Mouse (Mus musculus): ENCODE results near the gene Wdr81. TPM values are rescaled to one million over a fixed set of nuclear protein-coding genes. Genes with fewer than 3 reads are reported as not detected.

The Wdr81 gene
- polyA plus RNA-seq, 1 experiment, result 34.4 TPM

DNA sequence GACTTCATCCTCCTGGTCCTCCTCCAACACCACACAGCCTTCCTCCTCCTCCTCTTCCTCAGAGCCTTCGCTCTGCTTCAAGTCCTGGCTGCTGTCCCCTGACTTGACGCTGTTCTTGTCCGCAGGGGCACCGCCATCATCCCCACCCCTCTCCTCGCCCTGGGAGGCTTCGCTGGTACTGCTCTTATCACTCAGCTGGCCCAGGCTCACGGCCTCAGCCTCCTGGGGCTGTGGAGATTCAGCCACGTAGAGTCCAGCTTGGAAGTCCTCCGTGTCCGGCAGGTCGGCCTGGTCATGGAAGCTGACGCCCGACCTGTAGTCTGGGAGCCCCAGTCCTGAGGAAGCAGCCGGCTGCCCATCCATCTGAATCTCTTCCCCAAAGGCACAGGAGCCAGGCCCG, 3.6 kb downstream of the Wdr81 start:
- TF ChIP-seq CTCF (IDR thresholded peaks at IDR 0.05; ENCODE audit: extremely low read depth, insufficient read depth, insufficient read length, insufficient replicate concordance) (no peak), POLR2A (IDR thresholded peaks at IDR 0.05; ENCODE audit: low read depth, low read length) (no peak)
- 82% methylated on average over 15 of the region's 15 CpGs for WGBS
- peaks cover 21% of the 10 kb centered on the region for H3K4me1 ChIP-seq (ENCODE audit: control insufficient read depth, insufficient read depth, insufficient read length)
- H3K27me3 ChIP-seq (ENCODE audit: control insufficient read depth, insufficient read depth, low read length), result no peaks in the 10 kb centered on the region
- DNase-seq (ENCODE audit: low read depth in 1 of 2, low spot score in 2 of 2), result no peak
- H3K4me3 ChIP-seq (ENCODE audit: extremely low read depth, insufficient read depth, insufficient read length), result no peak overlapping the region; the same call in 1 of the 2 replicates
- peaks cover 36% of the 10 kb centered on the region for H3K36me3 ChIP-seq (ENCODE audit: control insufficient read depth, insufficient read depth, low read length)
- H3K27ac ChIP-seq (ENCODE audit: insufficient read depth, low read length), result peak overlapping the region; percentile 31; the same call in 1 of the 2 replicates

DNA sequence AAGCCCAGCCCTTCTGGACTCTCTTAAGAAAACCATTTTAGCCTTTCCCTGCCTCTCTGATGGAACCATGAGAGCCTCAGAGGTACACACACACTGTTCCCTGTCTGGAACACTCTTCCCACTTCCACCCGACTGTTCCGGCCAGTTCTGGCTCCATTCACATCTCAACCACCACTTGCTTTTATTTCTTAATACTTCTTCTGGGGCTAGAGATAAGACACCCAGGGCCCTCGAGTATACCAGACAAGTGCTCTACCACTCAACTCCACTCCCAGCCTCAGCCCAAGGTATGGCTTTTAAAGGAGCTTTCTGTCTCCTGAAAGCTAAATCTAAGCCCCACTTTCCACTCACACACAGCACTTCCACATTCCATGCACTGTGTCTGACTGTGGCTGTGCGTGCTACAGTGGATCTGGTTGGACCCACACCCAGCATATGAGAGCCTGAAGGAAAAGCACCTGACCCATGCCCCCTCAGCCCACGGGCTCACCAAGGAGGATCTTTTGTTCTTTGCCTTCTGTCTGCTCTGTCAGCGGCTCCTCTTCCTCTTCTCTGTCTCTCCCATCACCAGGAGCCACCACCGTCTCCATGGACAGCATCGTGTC, 4.1 kb downstream of the Wdr81 start:
- no peak for DNase-seq (ENCODE audit: low read depth in 1 of 2, low spot score in 2 of 2)
- H3K4me3 ChIP-seq (ENCODE audit: extremely low read depth, insufficient read depth, insufficient read length), result no peak overlapping the region; the same call in 1 of the 2 replicates
- H3K27ac ChIP-seq (ENCODE audit: insufficient read depth, low read length), result peak overlapping the region; percentile 31; the same call in 1 of the 2 replicates
- peaks cover 41% of the 10 kb centered on the region for H3K36me3 ChIP-seq (ENCODE audit: control insufficient read depth, insufficient read depth, low read length)
- 75% methylated on average over 8 of the region's 8 CpGs for WGBS
- H3K4me1 ChIP-seq (ENCODE audit: control insufficient read depth, insufficient read depth, insufficient read length), result peaks cover 21% of the 10 kb centered on the region
- TF ChIP-seq CTCF (IDR thresholded peaks at IDR 0.05; ENCODE audit: extremely low read depth, insufficient read depth, insufficient read length, insufficient replicate concordance), result no peak
- TF ChIP-seq POLR2A (IDR thresholded peaks at IDR 0.05; ENCODE audit: low read depth, low read length), result no peak
- H3K27me3 ChIP-seq (ENCODE audit: control insufficient read depth, insufficient read depth, low read length), result no peaks in the 10 kb centered on the region

DNA sequence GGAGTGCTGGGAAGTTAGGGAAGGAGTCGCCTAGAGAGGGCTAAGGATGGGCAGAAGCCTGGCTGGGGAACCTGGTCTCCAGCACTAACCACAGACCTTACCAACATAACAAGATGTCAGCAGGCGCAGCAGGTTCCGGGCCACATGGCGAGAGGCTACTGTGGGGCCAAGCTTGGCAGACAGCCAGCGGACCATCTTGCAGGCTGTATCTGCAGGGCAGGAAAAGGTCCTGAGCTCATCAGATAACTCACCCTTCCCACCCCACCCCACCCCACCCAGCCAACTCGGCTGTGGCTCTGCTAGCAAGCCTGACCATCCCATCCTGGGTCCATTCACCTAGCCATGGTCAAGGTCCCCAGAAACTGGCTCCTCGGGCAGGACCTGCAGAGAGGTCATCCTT, 4.8 kb downstream of the Wdr81 start:
- Histone ChIP-seq H3K4me3 (ENCODE audit: extremely low read depth, insufficient read depth, insufficient read length) (no peak overlapping the region), H3K27me3 (ENCODE audit: control insufficient read depth, insufficient read depth, low read length) (no peaks in the 10 kb centered on the region), H3K4me1 (ENCODE audit: control insufficient read depth, insufficient read depth, insufficient read length) (peaks cover 15% of the 10 kb centered on the region), H3K36me3 (ENCODE audit: control insufficient read depth, insufficient read depth, low read length) (peaks cover 48% of the 10 kb centered on the region), H3K27ac (ENCODE audit: insufficient read depth, low read length) (no peak overlapping the region)
- WGBS, result 76% methylated on average over 7 of the region's 7 CpGs
- no peak for TF ChIP-seq POLR2A (IDR thresholded peaks at IDR 0.05; ENCODE audit: low read depth, low read length)
- TF ChIP-seq CTCF (IDR thresholded peaks at IDR 0.05; ENCODE audit: extremely low read depth, insufficient read depth, insufficient read length, insufficient replicate concordance), result no peak
- no peak for DNase-seq (ENCODE audit: low read depth in 1 of 2, low spot score in 2 of 2)

DNA sequence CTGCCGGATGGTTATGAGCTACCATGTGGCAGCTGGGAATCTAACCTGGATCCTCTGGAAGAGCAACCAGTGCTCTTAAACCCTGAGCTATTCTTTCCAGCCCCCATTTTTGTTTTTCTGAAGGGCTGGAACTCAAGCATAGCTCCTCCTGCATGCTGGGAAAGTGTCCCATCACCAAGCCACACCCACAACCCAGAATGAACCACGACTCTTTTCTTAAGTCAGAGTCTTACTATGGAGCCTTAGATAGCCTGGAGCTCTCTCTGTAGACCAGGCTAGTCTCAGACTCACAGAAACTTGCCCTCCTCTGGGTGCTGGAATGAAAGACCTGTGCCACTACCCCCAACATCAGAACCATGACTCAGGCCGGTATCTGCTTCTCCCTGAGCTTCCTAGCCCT, 5.9 kb downstream of the Wdr81 start:
- TF ChIP-seq POLR2A (IDR thresholded peaks at IDR 0.05; ENCODE audit: low read depth, low read length), result no peak
- TF ChIP-seq CTCF (IDR thresholded peaks at IDR 0.05; ENCODE audit: extremely low read depth, insufficient read depth, insufficient read length, insufficient replicate concordance), result no peak
- H3K36me3 ChIP-seq (ENCODE audit: control insufficient read depth, insufficient read depth, low read length), result peaks cover 58% of the 10 kb centered on the region
- no peak overlapping the region for H3K27ac ChIP-seq (ENCODE audit: insufficient read depth, low read length)
- no peaks in the 10 kb centered on the region for H3K27me3 ChIP-seq (ENCODE audit: control insufficient read depth, insufficient read depth, low read length)
- H3K4me1 ChIP-seq (ENCODE audit: control insufficient read depth, insufficient read depth, insufficient read length), result peaks cover 9% of the 10 kb centered on the region
- no peak overlapping the region for H3K4me3 ChIP-seq (ENCODE audit: extremely low read depth, insufficient read depth, insufficient read length)
- DNase-seq (ENCODE audit: low read depth in 1 of 2, low spot score in 2 of 2), result no peak
- WGBS, result 71% methylated on average over 3 of the region's 3 CpGs

DNA sequence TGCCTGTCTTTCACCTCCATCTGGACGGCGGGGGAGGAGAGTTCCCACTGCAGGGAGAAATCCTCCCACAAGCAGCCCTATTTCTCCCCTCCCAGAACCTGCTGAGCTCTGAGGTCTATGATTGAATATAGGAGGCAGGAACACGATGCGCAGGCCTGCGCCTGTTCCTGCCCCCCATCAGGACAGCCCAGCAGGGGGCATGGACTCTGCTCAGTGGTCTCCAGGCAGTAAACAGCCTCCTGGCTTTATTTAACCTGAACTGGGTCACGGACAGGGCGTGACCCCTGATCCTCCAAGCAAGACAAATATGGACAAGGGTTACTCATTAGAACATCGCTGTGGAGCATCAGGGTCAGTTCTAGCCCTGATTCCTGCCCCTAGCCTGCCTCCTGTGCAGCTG, 10.8 kb downstream of the Wdr81 start:
- Histone ChIP-seq H3K4me3 (ENCODE audit: extremely low read depth, insufficient read depth, insufficient read length) (no peak overlapping the region), H3K27ac (ENCODE audit: insufficient read depth, low read length) (no peak overlapping the region), H3K27me3 (ENCODE audit: control insufficient read depth, insufficient read depth, low read length) (no peaks in the 10 kb centered on the region), H3K36me3 (ENCODE audit: control insufficient read depth, insufficient read depth, low read length) (peaks cover 61% of the 10 kb centered on the region), H3K4me1 (ENCODE audit: control insufficient read depth, insufficient read depth, insufficient read length) (no peaks in the 10 kb centered on the region)
- DNase-seq (ENCODE audit: low read depth in 1 of 2, low spot score in 2 of 2), result no peak
- 95% methylated on average over 8 of the region's 8 CpGs for WGBS
- TF ChIP-seq CTCF (IDR thresholded peaks at IDR 0.05; ENCODE audit: extremely low read depth, insufficient read depth, insufficient read length, insufficient replicate concordance), result no peak
- no peak for TF ChIP-seq POLR2A (IDR thresholded peaks at IDR 0.05; ENCODE audit: low read depth, low read length)

DNA sequence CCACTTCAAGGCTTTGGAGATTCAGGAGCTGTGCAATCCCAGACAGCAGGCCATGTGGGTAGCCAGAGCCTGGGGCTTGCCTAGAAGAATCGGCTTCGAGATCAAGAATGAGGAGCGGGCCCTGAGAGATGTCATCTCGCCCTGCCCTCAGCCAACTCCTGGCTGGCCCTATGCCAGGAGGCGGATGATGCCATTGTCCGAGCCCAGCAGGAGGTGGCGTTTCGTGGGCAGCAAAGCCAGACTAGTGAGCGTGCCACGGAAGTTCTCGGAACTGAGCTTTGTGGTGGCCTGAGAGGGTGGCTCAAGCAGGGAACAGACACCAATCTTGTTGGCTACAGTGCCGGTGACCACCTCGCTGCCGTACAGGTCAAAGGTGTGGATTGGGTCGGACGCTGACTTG, 12.9 kb downstream of the Wdr81 start:
- TF ChIP-seq CTCF (IDR thresholded peaks at IDR 0.05; ENCODE audit: extremely low read depth, insufficient read depth, insufficient read length, insufficient replicate concordance) (no peak), POLR2A (IDR thresholded peaks at IDR 0.05; ENCODE audit: low read depth, low read length) (no peak)
- DNase-seq (ENCODE audit: low read depth in 1 of 2, low spot score in 2 of 2), result no peak
- Histone ChIP-seq H3K4me1 (ENCODE audit: control insufficient read depth, insufficient read depth, insufficient read length) (no peaks in the 10 kb centered on the region), H3K27me3 (ENCODE audit: control insufficient read depth, insufficient read depth, low read length) (no peaks in the 10 kb centered on the region), H3K36me3 (ENCODE audit: control insufficient read depth, insufficient read depth, low read length) (peaks cover 42% of the 10 kb centered on the region), H3K4me3 (ENCODE audit: extremely low read depth, insufficient read depth, insufficient read length) (no peak overlapping the region), H3K27ac (ENCODE audit: insufficient read depth, low read length) (no peak overlapping the region)
- 97% methylated on average over 16 of the region's 16 CpGs for WGBS

DNA sequence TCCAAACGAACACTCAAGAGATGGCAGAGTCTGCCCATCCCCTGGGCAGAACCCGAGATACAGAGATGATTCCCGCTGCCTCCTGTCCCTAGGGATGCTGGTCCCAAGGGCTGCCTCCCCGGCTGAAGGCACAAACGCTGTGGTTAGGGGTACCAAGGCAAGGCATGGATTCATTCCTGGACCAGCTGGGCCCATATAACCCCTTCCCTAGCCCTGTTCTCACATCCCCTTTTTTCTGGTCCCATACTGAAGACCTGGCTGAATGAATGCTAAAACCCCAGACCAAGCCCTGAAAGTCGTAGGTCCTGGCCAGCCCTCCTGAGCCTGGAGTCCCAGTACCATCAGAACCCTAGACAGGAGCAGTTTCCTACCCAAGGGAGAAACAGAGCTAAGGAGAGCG, 13.5 kb downstream of the Wdr81 start:
- no peak for DNase-seq (ENCODE audit: low read depth in 1 of 2, low spot score in 2 of 2)
- TF ChIP-seq CTCF (IDR thresholded peaks at IDR 0.05; ENCODE audit: extremely low read depth, insufficient read depth, insufficient read length, insufficient replicate concordance) (no peak), POLR2A (IDR thresholded peaks at IDR 0.05; ENCODE audit: low read depth, low read length) (no peak)
- Histone ChIP-seq H3K4me1 (ENCODE audit: control insufficient read depth, insufficient read depth, insufficient read length) (no peaks in the 10 kb centered on the region), H3K27me3 (ENCODE audit: control insufficient read depth, insufficient read depth, low read length) (no peaks in the 10 kb centered on the region), H3K27ac (ENCODE audit: insufficient read depth, low read length) (no peak overlapping the region), H3K4me3 (ENCODE audit: extremely low read depth, insufficient read depth, insufficient read length) (no peak overlapping the region), H3K36me3 (ENCODE audit: control insufficient read depth, insufficient read depth, low read length) (peaks cover 39% of the 10 kb centered on the region)
- 86% methylated on average over 7 of the region's 7 CpGs for WGBS

All from spleen, adult 2 months (tissue).